Mouse (Mus musculus) liver, postnatal 0 days (tissue): Measurements from ENCODE around the gene Zfp639. TPM values are rescaled to one million over a fixed set of nuclear protein-coding genes. Genes with fewer than 3 reads are reported as not detected.
A peak's percentile ranks its signal among the peaks of the same experiment; 100 is the strongest.

ENCODE experiments used
- ATAC-seq: fragments of 200-750 bp; cut with Nextera tagmentation; 2 replicates; pipeline ENCODE4 v1.8.0; 2017; ENCODE audit warnings: mild to moderate bottlenecking, moderate library complexity
- DNase-seq: peaks from one replicate; pipeline ENCODE4 v3.0.0-alpha.2; 2016
- H3K27ac ChIP-seq: fragments of 300-500 bp; sonication (generic); 2 replicates; pipeline ENCODE4 v1.5.1; 2014; ENCODE audit warnings: antibody characterized with exemption, moderate library complexity, mild to moderate bottlenecking, low read depth
- H3K27me3 ChIP-seq: fragments of 300-500 bp; sonication (generic); 2 replicates; pipeline ENCODE4 v1.6.1; 2014; ENCODE audit warnings: low read length, control low read depth, mixed read lengths; ENCODE audit not compliant: insufficient read depth
- H3K36me3 ChIP-seq: fragments of 300-500 bp; sonication (generic); replicated peaks from 2 replicates; pipeline ENCODE4 v1.6.1; 2014; ENCODE audit warnings: mild to moderate bottlenecking, control low read depth, low read length, moderate library complexity, mixed read lengths; ENCODE audit not compliant: insufficient read depth
- H3K4me1 ChIP-seq: fragments of 300-500 bp; sonication (generic); 2 replicates; pipeline ENCODE4 v1.6.1; 2014; ENCODE audit warnings: antibody characterized with exemption, mild to moderate bottlenecking, control low read depth; ENCODE audit not compliant: insufficient read depth
- H3K4me2 ChIP-seq: fragments of 300-500 bp; sonication (generic); 2 replicates; pipeline ENCODE4 v1.6.1; 2014; ENCODE audit warnings: low read depth, mild to moderate bottlenecking, low read length, moderate library complexity, mixed read lengths
- H3K4me3 ChIP-seq: fragments of 300-500 bp; sonication (generic); 2 replicates; pipeline ENCODE4 v1.5.1; 2014; ENCODE audit warnings: low read depth, low read length
- H3K9ac ChIP-seq: fragments of 300-500 bp; sonication (generic); replicated peaks from 2 replicates; pipeline ENCODE4 v1.6.1; 2014; ENCODE audit warnings: mild to moderate bottlenecking, moderate library complexity
- H3K9me3 ChIP-seq: fragments of 300-500 bp; sonication (generic); 2 replicates; pipeline ENCODE4 v1.6.1; 2016; ENCODE audit warnings: mild to moderate bottlenecking, control low read depth, low read length, mixed read lengths
- CTCF ChIP-seq: sonication (generic); IDR thresholded peaks from 2 replicates; pipeline ENCODE4 v1.5.1; 2016; ENCODE audit warnings: antibody characterized with exemption, low read depth
- EP300 ChIP-seq: IDR thresholded peaks from 2 replicates; pipeline ENCODE4 v1.6.1; 2016; ENCODE audit warnings: antibody characterized with exemption, low read depth, mild to moderate bottlenecking
- WGBS: fragments of 180-500 bp; shearing (Covaris S2); extraction: QIAGEN DNeasy Blood & Tissue Kit; methylation state at CpG from one replicate; pipeline ENCODE4 v1.1.7; 2014; ENCODE audit not compliant: insufficient replicate concordance; 5-methylcytosine and 5-hydroxymethylcytosine counted together
- polyA plus RNA-seq: library from polyadenylated mRNA; unstranded; fragments of >200 nt; fragmentation: Nextera tagmentation; extraction: Ambion mirVana; gene quantifications from 2 replicates; pipeline ENCODE4 v1.2.1, GENCODE M21; 2015

Gene Zfp639
- polyA plus RNA-seq, 1 experiment from 2014 or later: 14.0 TPM

DNA sequence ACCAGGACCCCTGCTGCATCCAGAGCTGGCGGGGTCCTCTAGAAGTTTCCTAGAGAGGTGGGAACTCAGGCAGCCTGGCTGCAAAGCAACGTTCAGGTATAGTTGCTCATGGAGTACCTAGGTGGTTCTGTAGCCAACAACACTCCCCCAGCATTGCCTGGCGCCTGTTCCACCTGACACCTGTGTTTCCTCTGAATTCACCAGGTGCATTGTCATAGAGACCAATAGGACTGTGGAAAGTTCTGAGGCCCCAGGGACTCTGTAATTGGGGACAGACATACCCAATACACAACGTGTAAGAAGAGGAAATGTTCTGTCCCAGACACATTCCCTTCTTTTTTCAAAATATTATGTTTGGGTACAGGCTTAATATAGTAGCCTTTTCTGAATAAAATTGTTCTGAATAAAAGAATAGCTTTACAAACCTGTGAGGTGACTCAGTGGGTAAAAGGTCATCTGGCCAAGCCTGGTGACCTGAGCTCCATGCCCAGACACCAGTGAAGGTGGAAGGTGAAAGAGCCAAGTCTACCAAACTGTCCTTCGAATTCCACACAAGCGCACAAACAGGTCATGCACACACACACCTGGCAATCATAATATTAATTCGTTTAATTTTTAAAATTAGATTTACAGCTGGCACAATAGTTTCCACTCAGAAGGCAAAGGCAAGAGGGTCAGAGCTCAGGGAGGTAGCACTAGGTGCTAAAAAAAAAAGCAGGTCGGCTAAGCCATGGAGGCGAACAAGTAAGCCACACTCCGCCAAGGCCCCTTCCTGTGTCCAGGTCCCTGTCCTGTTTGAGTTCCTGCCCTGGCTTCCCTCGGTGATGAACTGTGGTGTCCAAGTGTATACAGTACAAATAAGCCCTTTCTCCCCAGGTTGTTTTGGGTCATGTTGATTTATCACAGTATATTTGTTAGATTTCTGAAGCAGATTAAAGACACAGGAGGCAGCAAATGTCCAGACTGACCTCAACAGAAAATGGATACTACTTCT is 17.7 kb upstream of the Zfp639 start, which contains the start of gene Kcnmb3:
Gene Kcnmb3, minus strand, starts transcription at position 135 of the 994 bp plus-strand sequence.
- no peaks in the 10 kb centered on the region; the same call in 1 of the 2 replicates for H3K4me1 ChIP-seq
- no peak within 1 kb of the TSS for H3K4me2 ChIP-seq
- ATAC-seq: no peak
- no peaks in the 10 kb centered on the region for H3K27me3 ChIP-seq
- no peak for DNase-seq
- WGBS: 63% methylated on average over 11 of the region's 11 CpGs
- no peak within 1 kb of the TSS for H3K27ac ChIP-seq
- H3K9ac ChIP-seq: no peak within 1 kb of the TSS
- no peak for TF ChIP-seq EP300
- no peak for TF ChIP-seq CTCF
- no peaks in the 10 kb centered on the region for H3K36me3 ChIP-seq
- no peak within 1 kb of the TSS for H3K4me3 ChIP-seq
- no peaks in the 10 kb centered on the region for H3K9me3 ChIP-seq

DNA sequence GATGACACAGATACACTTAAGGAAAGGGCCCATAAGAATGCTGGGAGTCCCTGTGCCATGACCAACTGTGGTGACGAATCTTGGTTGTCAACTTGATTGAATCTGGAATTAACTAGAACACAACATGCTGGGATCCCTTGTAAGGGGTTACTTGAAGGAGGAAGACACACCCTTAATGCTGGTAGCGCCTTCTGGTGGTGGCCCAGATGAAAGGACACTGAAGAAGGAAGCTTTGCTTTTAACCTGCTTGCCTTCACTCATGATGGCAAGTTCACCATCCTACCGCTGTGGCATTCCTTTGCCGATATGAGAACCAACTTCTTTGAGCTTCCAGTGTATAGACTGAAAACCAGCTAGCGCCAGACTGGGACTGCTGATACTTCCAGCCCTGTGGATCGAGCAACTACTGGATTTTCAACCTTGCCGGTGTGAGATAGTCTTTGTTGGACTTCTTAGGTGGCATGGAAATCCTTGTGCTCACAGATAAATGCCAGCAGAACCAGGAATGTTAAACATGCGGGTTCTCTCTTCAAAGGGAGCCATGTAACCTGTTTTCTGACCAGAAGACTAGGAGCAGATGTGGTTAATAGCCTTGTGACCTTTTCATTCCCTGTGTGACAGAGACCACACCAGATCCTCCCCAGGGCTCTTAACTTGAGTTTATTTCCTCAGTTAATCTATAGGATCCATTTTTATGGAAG is 15.5 kb upstream of the Zfp639 start:
- 81% methylated on average over 8 of the region's 8 CpGs for WGBS
- Histone ChIP-seq H3K4me1 (no peaks in the 10 kb centered on the region; the same call in 1 of the 2 replicates), H3K4me3 (no peak overlapping the region), H3K9ac (no peak overlapping the region), H3K36me3 (no peaks in the 10 kb centered on the region), H3K9me3 (no peaks in the 10 kb centered on the region), H3K4me2 (no peak overlapping the region), H3K27ac (no peak overlapping the region), H3K27me3 (no peaks in the 10 kb centered on the region)
- ATAC-seq (no peak), DNase-seq (no peak)
- no peak for TF ChIP-seq EP300
- peak; percentile 54 for TF ChIP-seq CTCF

DNA sequence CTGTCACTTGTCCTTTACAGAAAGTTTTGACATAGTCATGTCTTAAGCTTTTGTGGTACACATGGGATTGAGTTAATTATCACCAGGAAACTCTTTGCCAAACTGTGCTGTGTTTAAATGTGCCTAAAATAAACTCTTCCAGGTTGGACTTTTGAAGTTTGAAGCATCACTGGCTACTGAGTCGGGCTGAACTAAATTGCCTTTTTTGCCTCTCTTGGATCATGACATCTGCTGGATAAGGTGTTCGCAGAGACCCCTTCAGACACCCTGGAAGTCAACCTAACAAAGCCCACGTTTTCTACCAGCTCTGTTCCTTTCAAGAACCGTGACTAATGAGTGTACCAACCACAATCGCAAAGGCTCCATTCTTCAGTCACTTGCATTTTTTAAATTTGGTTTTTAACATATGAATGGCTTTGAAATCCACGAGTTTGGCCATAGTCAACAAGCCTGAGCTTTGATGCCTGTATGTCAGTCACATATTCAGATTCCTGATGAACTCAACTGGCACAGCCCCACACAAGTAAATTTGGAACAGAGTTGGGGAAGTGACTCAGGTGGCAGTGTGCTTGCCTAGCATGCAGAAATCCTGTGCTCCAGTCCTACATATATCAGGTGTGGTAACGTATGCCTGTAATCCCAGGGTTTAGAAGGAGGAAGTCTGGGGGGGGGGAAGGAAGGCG is 14.8 kb upstream of the Zfp639 start:
- Histone ChIP-seq H3K4me1 (no peaks in the 10 kb centered on the region; the same call in 1 of the 2 replicates), H3K4me3 (no peak overlapping the region), H3K27ac (no peak overlapping the region), H3K4me2 (no peak overlapping the region), H3K27me3 (no peaks in the 10 kb centered on the region), H3K9ac (no peak overlapping the region), H3K9me3 (no peaks in the 10 kb centered on the region), H3K36me3 (no peaks in the 10 kb centered on the region)
- ATAC-seq: no peak
- 66% methylated on average over 8 of the region's 8 CpGs for WGBS
- no peak for TF ChIP-seq EP300
- TF ChIP-seq CTCF: no peak
- no peak for DNase-seq

DNA sequence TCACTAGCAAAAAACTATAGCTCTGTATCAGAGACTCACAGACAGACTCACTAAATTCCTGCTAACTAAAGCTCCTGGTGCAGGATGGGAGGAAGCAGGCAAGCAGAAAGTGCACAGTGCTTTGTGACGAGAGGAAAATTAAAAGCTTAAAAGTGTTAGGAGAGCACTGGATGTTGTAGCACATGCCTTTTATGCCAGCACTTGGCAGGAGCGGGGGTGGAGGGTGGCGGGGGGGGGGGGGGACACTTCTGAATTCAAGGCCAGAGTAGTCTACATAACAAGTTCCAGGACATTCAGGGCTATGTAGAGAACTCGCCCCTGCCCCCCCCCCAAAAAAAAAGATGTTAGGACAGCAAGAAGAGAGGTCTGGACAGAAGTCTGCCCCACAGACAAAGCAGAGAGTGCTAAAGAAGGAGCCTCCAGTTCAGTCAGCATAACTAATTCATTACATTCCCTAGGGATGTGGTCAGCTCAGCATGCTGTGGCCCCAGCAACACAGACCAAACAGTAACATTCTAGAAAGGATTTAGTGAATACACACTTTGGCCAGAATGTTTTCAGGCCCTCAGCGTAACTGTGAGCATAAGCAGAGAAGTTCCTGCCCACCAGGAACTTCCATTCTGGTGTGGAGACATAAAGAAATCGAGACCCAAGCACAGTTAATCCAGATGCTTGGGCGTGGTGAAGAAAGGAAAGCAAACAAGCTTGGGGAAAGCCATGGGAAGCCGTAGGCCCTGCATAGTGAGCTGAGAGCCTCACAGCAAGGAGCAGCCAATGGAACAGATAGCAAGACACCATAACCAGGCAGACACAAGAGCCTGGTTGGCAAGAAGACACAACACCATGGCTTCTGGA is 14.0 kb upstream of the Zfp639 start:
- Histone ChIP-seq H3K9me3 (no peaks in the 10 kb centered on the region), H3K27me3 (no peaks in the 10 kb centered on the region), H3K27ac (no peak overlapping the region), H3K36me3 (no peaks in the 10 kb centered on the region), H3K4me2 (no peak overlapping the region), H3K9ac (no peak overlapping the region), H3K4me3 (no peak overlapping the region), H3K4me1 (no peaks in the 10 kb centered on the region; the same call in 1 of the 2 replicates)
- 67% methylated on average over 8 of the region's 8 CpGs for WGBS
- no peak for TF ChIP-seq CTCF
- TF ChIP-seq EP300: no peak
- no peak for ATAC-seq
- no peak for DNase-seq

DNA sequence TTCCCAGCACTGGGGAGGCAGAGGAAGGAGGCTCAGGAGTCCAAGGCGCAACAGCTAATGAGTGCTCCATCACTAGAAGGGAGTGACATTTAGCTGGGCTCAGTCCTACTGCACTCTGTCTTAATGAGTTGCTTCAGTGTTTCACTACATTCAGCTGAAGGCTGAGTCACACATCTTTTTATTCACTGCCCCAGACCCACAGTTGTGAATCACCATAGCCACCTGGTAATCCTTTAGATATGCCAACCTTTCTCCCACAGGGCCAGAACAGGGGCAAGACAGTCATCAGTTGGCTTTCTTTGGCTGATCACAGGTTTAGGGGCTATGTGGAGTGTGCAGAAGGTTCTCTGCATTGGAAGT is 13.4 kb upstream of the Zfp639 start:
- ATAC-seq (no peak), DNase-seq (no peak)
- Histone ChIP-seq H3K4me1 (no peaks in the 10 kb centered on the region; the same call in 1 of the 2 replicates), H3K9ac (no peak overlapping the region), H3K9me3 (no peaks in the 10 kb centered on the region), H3K4me3 (no peak overlapping the region), H3K36me3 (no peaks in the 10 kb centered on the region), H3K27me3 (no peaks in the 10 kb centered on the region), H3K27ac (no peak overlapping the region), H3K4me2 (no peak overlapping the region)
- TF ChIP-seq EP300 (no peak), CTCF (no peak)
- WGBS: 95% methylated on average over 1 of the region's 1 CpGs
